In the genomic region with DNA sequence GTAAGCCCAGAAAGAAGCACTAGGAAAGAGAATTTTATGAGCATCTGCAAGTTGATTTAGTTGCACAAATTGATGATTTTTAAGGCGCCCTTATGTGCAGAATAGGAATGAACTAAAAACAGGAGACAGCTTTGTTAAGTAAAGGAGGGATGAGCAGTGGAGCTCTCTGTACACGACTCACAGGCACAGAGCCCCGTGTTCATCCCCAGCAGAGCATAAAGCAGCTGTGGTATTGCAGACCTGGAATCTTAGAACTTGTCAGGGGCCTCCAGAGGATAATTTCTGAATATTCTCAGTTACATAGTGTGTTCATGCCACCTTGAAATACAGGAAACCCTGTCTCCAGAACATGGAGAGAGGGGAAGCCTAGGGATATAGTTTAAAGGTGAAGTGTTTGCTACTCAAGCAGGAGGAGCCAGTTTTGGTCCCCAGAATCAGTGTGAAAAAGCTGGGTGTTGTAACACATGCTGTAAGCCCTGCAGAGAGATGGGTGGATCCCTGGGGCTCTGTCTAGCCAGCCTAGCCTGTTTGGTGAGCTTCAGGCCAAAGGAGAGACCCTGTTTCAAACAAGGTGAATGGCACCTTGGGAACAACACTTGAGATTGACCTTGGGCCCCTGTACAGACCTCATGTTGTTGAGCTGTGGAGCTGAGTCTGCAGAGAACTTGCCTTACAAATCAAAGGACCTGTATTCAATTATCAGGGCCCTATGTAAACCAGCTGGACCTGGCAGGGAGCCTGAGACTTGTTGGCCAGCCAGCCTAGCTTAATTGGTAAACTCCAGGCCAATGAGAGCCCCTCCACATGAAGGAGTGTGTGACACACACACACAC, we compare ENCODE assay signal across 11 mouse cellular contexts. TPM values are rescaled to one million over a fixed set of nuclear protein-coding genes. Genes with fewer than 3 reads are reported as not detected.
DNase-seq lines count a peak whose midpoint lies in the region; ATAC-seq and TF ChIP-seq lines count a peak whose summit lies in the region.
"Had no signal": no experiment of that assay in that cellular context is flagged by ENCODE, and none has a peak within 500 bp of the region (broad histone marks: within the 10 kb centered on the region; RNA-seq: fewer than 3 reads in every experiment).

No protein-coding gene starts in this region.

- no peak overlapping the region for H3K4me2 ChIP-seq in embryonic facial prominence, embryonic 11.5 days (ENCODE audit: low read depth, low read length)
- H3K4me2 ChIP-seq: liver, embryonic 15.5 days had no signal

- no peak for TF ChIP-seq EP300 in heart, adult 2 months (IDR thresholded peaks at IDR 0.05; ENCODE audit: insufficient read depth, low read depth, low read length)

- no peaks in the 10 kb centered on the region for H3K36me3 ChIP-seq in embryonic facial prominence, embryonic 11.5 days (replicated peaks; ENCODE audit: control insufficient read depth, insufficient read depth, low read depth, low read length)
- peaks cover 11% of the 10 kb centered on the region for H3K36me3 ChIP-seq in embryonic facial prominence, embryonic 10.5 days (replicated peaks)
- peaks cover 9% of the 10 kb centered on the region; the same call in 1 of the 2 replicates for H3K36me3 ChIP-seq in limb, embryonic 10.5 days
- H3K36me3 ChIP-seq in heart, adult 2 months (ENCODE audit: control insufficient read depth, insufficient read depth, low read length) = no peaks in the 10 kb centered on the region

- no peaks in the 10 kb centered on the region for H3K9me3 ChIP-seq in embryonic facial prominence, embryonic 11.5 days (replicated peaks; ENCODE audit: control insufficient read depth, low read length)
- H3K9me3 ChIP-seq in embryonic facial prominence, embryonic 10.5 days = no peaks in the 10 kb centered on the region
- no peaks in the 10 kb centered on the region for H3K9me3 ChIP-seq in limb, embryonic 10.5 days (replicated peaks)
- H3K9me3 ChIP-seq: liver, embryonic 15.5 days had no signal

- WGBS in embryonic facial prominence, embryonic 11.5 days = 79% methylated on average over 3 of the region's 3 CpGs
- 72% methylated on average over 3 of the region's 3 CpGs for WGBS in embryonic facial prominence, embryonic 10.5 days
- 73% methylated on average over 3 of the region's 3 CpGs for WGBS in limb, embryonic 10.5 days
- 70% methylated on average over 3 of the region's 3 CpGs for WGBS in heart, adult 2 months

- ATAC-seq in embryonic facial prominence, embryonic 11.5 days (replicated peaks; ENCODE audit: insufficient number of reproducible peaks, low FRiP score, low TSS enrichment, low read depth) = no peak; the same call in 1 of the 2 replicates

- H3K4me3 ChIP-seq in embryonic facial prominence, embryonic 11.5 days (ENCODE audit: low read depth, low read length) = no peak overlapping the region
- H3K4me3 ChIP-seq in embryonic facial prominence, embryonic 10.5 days = no peak overlapping the region
- no peak overlapping the region for H3K4me3 ChIP-seq in limb, embryonic 10.5 days
- no peak overlapping the region for H3K4me3 ChIP-seq in heart, adult 2 months
- H3K4me3 ChIP-seq: liver, embryonic 15.5 days had no signal

- no peak for TF ChIP-seq CTCF in heart, adult 2 months (IDR thresholded peaks at IDR 0.05)

- intact Hi-C loops in heart, adult 2 months (cut with DNase I) = no loop called here

- no peak overlapping the region for H3K27ac ChIP-seq in embryonic facial prominence, embryonic 11.5 days (replicated peaks; ENCODE audit: low read depth, low read length)
- H3K27ac ChIP-seq in embryonic facial prominence, embryonic 10.5 days (replicated peaks) = no peak overlapping the region
- H3K27ac ChIP-seq in limb, embryonic 10.5 days = peak overlapping the region; percentile 80
- no peak overlapping the region for H3K27ac ChIP-seq in heart, adult 2 months
- H3K27ac ChIP-seq: liver, embryonic 15.5 days had no signal

- DNase-seq in embryonic facial prominence, embryonic 11.5 days (ENCODE audit: low spot score) = peak; percentile 48
- DNase-seq in embryonic facial prominence, embryonic 10.5 days (ENCODE audit: low spot score) = no peak
- DNase-seq in urinary bladder, postnatal 36 days (ENCODE audit: low spot score in 2 of 2) = peak; percentile 43 to 66
- no peak for DNase-seq in urinary bladder, postnatal 4 days (ENCODE audit: low spot score in 2 of 2)
- peak; percentile 41 for DNase-seq in limb, embryonic 10.5 days (ENCODE audit: low spot score)
- DNase-seq in thymus, adult 18-20 months = no peak
- DNase-seq in frontal cortex, postnatal 10 days (ENCODE audit: low spot score in 2 of 2) = no peak
- DNase-seq in heart, adult 2 months = no peak
- DNase-seq: adrenal gland, adult 8-10 months; cerebellum, postnatal 36 days had no signal

- no peak for TF ChIP-seq POLR2A in heart, adult 2 months (IDR thresholded peaks at IDR 0.05; ENCODE audit: insufficient read depth, low read depth, low read length)

- H3K27me3 ChIP-seq in embryonic facial prominence, embryonic 11.5 days (ENCODE audit: control insufficient read depth, insufficient read depth, low read length) = no peaks in the 10 kb centered on the region
- no peaks in the 10 kb centered on the region for H3K27me3 ChIP-seq in embryonic facial prominence, embryonic 10.5 days (replicated peaks; ENCODE audit: low read depth, poor library complexity, severe bottlenecking)
- H3K27me3 ChIP-seq in limb, embryonic 10.5 days (ENCODE audit: low read depth, poor library complexity, severe bottlenecking) = no peaks in the 10 kb centered on the region
- no peaks in the 10 kb centered on the region for H3K27me3 ChIP-seq in heart, adult 2 months (ENCODE audit: control insufficient read depth, insufficient read depth, low read length)
- H3K27me3 ChIP-seq: liver, embryonic 15.5 days had no signal

- H3K79me2 ChIP-seq in heart, adult 2 months (replicated peaks; ENCODE audit: control insufficient read depth, insufficient read depth, low read length) = 0 out of 2 replicates have a peak, but pooled peaks cover 1% of the 10 kb centered on the region

- no peaks in the 10 kb centered on the region for H3K4me1 ChIP-seq in embryonic facial prominence, embryonic 11.5 days (ENCODE audit: control insufficient read depth, insufficient read depth, low read length)
- H3K4me1 ChIP-seq in embryonic facial prominence, embryonic 10.5 days = peaks cover 17% of the 10 kb centered on the region
- H3K4me1 ChIP-seq in limb, embryonic 10.5 days = peaks cover 12% of the 10 kb centered on the region
- H3K4me1 ChIP-seq in heart, adult 2 months (ENCODE audit: control insufficient read depth, insufficient read depth, low read length) = no peaks in the 10 kb centered on the region
- H3K4me1 ChIP-seq: liver, embryonic 15.5 days had no signal

- no peak overlapping the region for H3K9ac ChIP-seq in embryonic facial prominence, embryonic 11.5 days (replicated peaks; ENCODE audit: low read length)
- H3K9ac ChIP-seq in heart, adult 2 months (ENCODE audit: low read depth, low read length) = no peak overlapping the region
- H3K9ac ChIP-seq: liver, embryonic 15.5 days had no signal

RNA-seq across cellular contexts. Expression of gene Rufy3, which starts 10.9 kb away (rescaled TPM):
- polyA plus RNA-seq in embryonic facial prominence, embryonic 11.5 days (2014; fragmentation: Nextera tagmentation; extraction: Ambion mirVana) = 34.1 and 39.9 TPM in 2 replicates
- polyA plus RNA-seq in embryonic facial prominence, embryonic 10.5 days (2016; fragmentation: Nextera tagmentation; extraction: Ambion mirVana) = 28.1 and 28.3 TPM in 2 replicates
- 8.1 and 9.6 TPM in 2 replicates for polyA plus RNA-seq in limb, embryonic 10.5 days (2016; fragmentation: Nextera tagmentation; extraction: Ambion mirVana)
- total RNA-seq in heart, adult 2 months (2021) = 10 to 100 TPM; 11.6 to 13.3 TPM
- 4.7 and 7.2 TPM in 2 replicates for polyA plus RNA-seq in heart, adult 2 months (2012; rRNA removed)

RNA-seq across cellular contexts. Expression of gene Utp3, which starts 21.5 kb away (rescaled TPM):
- 75.6 and 76.0 TPM in 2 replicates for polyA plus RNA-seq in embryonic facial prominence, embryonic 11.5 days (2014; fragmentation: Nextera tagmentation; extraction: Ambion mirVana)
- 87.5 and 88.2 TPM in 2 replicates for polyA plus RNA-seq in embryonic facial prominence, embryonic 10.5 days (2016; fragmentation: Nextera tagmentation; extraction: Ambion mirVana)
- polyA plus RNA-seq in limb, embryonic 10.5 days (2016; fragmentation: Nextera tagmentation; extraction: Ambion mirVana) = 80.2 and 84.7 TPM in 2 replicates
- 10 to 100 TPM; 19.9 to 22.7 TPM for total RNA-seq in heart, adult 2 months (2021)
- 6.9 and 8.8 TPM in 2 replicates for polyA plus RNA-seq in heart, adult 2 months (2012; rRNA removed)

RNA-seq across cellular contexts. Expression of gene Jchain, which starts 48.0 kb away (rescaled TPM):
- polyA plus RNA-seq in embryonic facial prominence, embryonic 11.5 days (2014; fragmentation: Nextera tagmentation; extraction: Ambion mirVana) = 0.35 and 0.39 TPM in 2 replicates
- 0.14 TPM in 1 of 2 replicates, not detected in the other for polyA plus RNA-seq in embryonic facial prominence, embryonic 10.5 days (2016; fragmentation: Nextera tagmentation; extraction: Ambion mirVana)
- polyA plus RNA-seq in limb, embryonic 10.5 days (2016; fragmentation: Nextera tagmentation; extraction: Ambion mirVana) = 0.14 TPM in 1 of 2 replicates, not detected in the other
- under 1 TPM; 0.36 to 0.39 TPM for total RNA-seq in heart, adult 2 months (2021)
- 3.1 and 3.9 TPM in 2 replicates for polyA plus RNA-seq in heart, adult 2 months (2012; rRNA removed)

Comparison
In these comparisons a context has a peak if more than half of its experiments do, and no peak if none do; other contexts are left out.
1. DNase-seq: peak in embryonic facial prominence, embryonic 11.5 days (single experiment), urinary bladder, postnatal 36 days (2 of 2) and limb, embryonic 10.5 days (single experiment); none in embryonic facial prominence, embryonic 10.5 days (single experiment), urinary bladder, postnatal 4 days (0 of 2), thymus, adult 18-20 months (0 of 2), frontal cortex, postnatal 10 days (0 of 2) and heart, adult 2 months (0 of 2).